Mouse (Mus musculus): ENCODE measurements around the gene Spock1.

DNA sequence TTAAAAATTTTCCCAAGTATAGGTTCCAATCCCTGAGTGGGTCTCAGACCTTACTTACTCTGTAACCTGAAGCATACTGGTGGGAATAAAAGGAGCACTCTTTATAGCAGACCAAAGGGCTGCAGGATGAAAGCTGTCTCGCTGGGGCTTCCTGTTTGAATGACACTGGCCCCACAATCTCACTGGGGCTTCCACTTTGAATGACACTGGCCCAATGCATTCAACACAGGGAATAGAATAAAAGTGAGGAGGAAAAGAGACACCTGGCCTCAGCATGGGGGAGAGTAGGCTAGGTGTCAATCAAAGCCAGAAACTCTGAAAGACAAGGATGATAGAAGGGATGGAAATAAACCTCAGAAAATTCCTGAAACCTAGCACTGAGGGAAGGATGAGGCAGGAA, 413.3 kb downstream of the Spock1 start:
- TF ChIP-seq CTCF (conservative IDR thresholded peaks at IDR 0.05; ENCODE audit: low read length) = no peak
- peak; percentile 65; the same call in 1 of the 2 replicates for TF ChIP-seq NANOG (IDR thresholded peaks at IDR 0.05; ENCODE audit: borderline replicate concordance, low read length)
- peak; percentile 77; the same call in 1 of the 2 replicates for TF ChIP-seq POU5F1 (IDR thresholded peaks at IDR 0.05; ENCODE audit: borderline replicate concordance, low read length)
